Mouse (Mus musculus) heart, adult 2 months (tissue): ENCODE measurements at regions not wholly inside any gene's neighbourhood (a gene's known extent, or its start where the extent isn't known, plus 50 kb on each side); places are given as distances from the start of the nearest gene placed in this dataset.

Experiments used
- CTCF ChIP-seq: fragments of 200-600 bp; IDR thresholded peaks from 2 replicates; pipeline ENCODE4 v1.8.1; 2022; ENCODE audit warnings: antibody characterized with exemption, mild to moderate bottlenecking, moderate library complexity
- EP300 ChIP-seq: fragments of 200-500 bp; IDR thresholded peaks from 2 replicates; pipeline ENCODE4 v1.6.1; 2011; ENCODE audit warnings: low read depth, low read length, control low read depth; ENCODE audit not compliant: insufficient read depth
- POLR2A ChIP-seq: fragments of 200-500 bp; IDR thresholded peaks from 2 replicates; pipeline ENCODE4 v1.6.1; 2011; ENCODE audit warnings: mild to moderate bottlenecking, low read depth, low read length, control low read depth; ENCODE audit not compliant: insufficient read depth

GRCm38 (mm10) chr5:112040678-112041077 lies 211.6 kb downstream of the Cryba4 start:
- no peak for TF ChIP-seq CTCF
- TF ChIP-seq POLR2A = no peak
- no peak for TF ChIP-seq EP300
